Mouse (Mus musculus) left cerebral cortex, adult 2 months (tissue): Measurements from ENCODE around the gene 4930415O20Rik. TPM values are rescaled to one million over a fixed set of nuclear protein-coding genes. Genes with fewer than 3 reads are reported as not detected.
A peak's percentile ranks its signal among the peaks of the same experiment; 100 is the strongest.

Experiments used
- DNase-seq, 2 experiments: peaks; one replicate each; pipeline ENCODE4 v3.0.0; 2021 to 2022; ENCODE audit warnings: low spot score in 2 of 2, mixed read lengths in 1 of 2; ENCODE audit errors: extremely low spot score in 1 of 2
- H3K27ac ChIP-seq: fragments of 200-600 bp; 2 replicates; pipeline ENCODE4 v1.8.1; 2022
- H3K4me3 ChIP-seq: fragments of 200-600 bp; 2 replicates; pipeline ENCODE4 v1.8.1; 2022
- CTCF ChIP-seq: fragments of 200-600 bp; IDR thresholded peaks from 2 replicates; pipeline ENCODE4 v1.8.1; 2022; ENCODE audit warnings: antibody characterized with exemption, mild to moderate bottlenecking, moderate library complexity
- intact Hi-C: fragments of 180-260 bp; cut with DNase I; formaldehyde crosslinking; loops from one replicate; pipeline ENCODE4 v1.15.1; 2025
- total RNA-seq, 2 experiments: library from RNA; stranded (reverse); gene quantifications; 2 replicates each; pipeline ENCODE4 v1.2.3; 2021

The 4930415O20Rik gene
- total RNA-seq, 2 experiments from 2014 or later: not detected

GRCm38 (mm10) chr15:98541064-98541463 lies 29.7 kb upstream of the 4930415O20Rik start:
- Histone ChIP-seq H3K27ac (no peak overlapping the region), H3K4me3 (no peak overlapping the region)
- no peak for DNase-seq
- TF ChIP-seq CTCF: no peak
- intact Hi-C loops: no loop called here

- no peak for TF ChIP-seq CTCF
- intact Hi-C loops: no loop called here
- DNase-seq: no peak
- H3K4me3 ChIP-seq: no peak overlapping the region
- H3K27ac ChIP-seq: no peak overlapping the region
Measured at GRCm38 (mm10) chr15:98543341-98543740, 27.5 kb upstream of the 4930415O20Rik start.

GRCm38 (mm10) chr15:98545151-98545550 lies 25.7 kb upstream of the 4930415O20Rik start:
- no peak overlapping the region for H3K4me3 ChIP-seq
- no peak for TF ChIP-seq CTCF
- H3K27ac ChIP-seq: no peak overlapping the region
- intact Hi-C loops: no loop called here
- DNase-seq: no peak

- Histone ChIP-seq H3K4me3 (no peak overlapping the region), H3K27ac (no peak overlapping the region)
- TF ChIP-seq CTCF: no peak
- DNase-seq: no peak
- intact Hi-C loops: no loop called here
Measured at GRCm38 (mm10) chr15:98546843-98547242, 24.0 kb upstream of the 4930415O20Rik start.

GRCm38 (mm10) chr15:98552758-98553157 lies 18.0 kb upstream of the 4930415O20Rik start:
- intact Hi-C loops: no loop called here
- no peak overlapping the region for H3K27ac ChIP-seq
- no peak for TF ChIP-seq CTCF
- no peak overlapping the region for H3K4me3 ChIP-seq
- no peak for DNase-seq

- Histone ChIP-seq H3K27ac (no peak overlapping the region), H3K4me3 (no peak overlapping the region)
- TF ChIP-seq CTCF: no peak
- intact Hi-C loops: no loop called here
- DNase-seq: no peak
Measured at GRCm38 (mm10) chr15:98555881-98556280, 14.9 kb upstream of the 4930415O20Rik start.

GRCm38 (mm10) chr15:98557186-98557585 lies 13.6 kb upstream of the 4930415O20Rik start:
- intact Hi-C loops: no loop called here
- DNase-seq: no peak

GRCm38 (mm10) chr15:98566973-98567277 lies 3.9 kb upstream of the 4930415O20Rik start:
- peak overlapping the region; percentile 94 for H3K27ac ChIP-seq
- no peak for TF ChIP-seq CTCF
- intact Hi-C loops: loop anchor here (5.0 kb wide), 1 partner anchor 35 kb away; the partner anchor contains the start of gene Kansl2
- peak overlapping the region; percentile 99 for H3K4me3 ChIP-seq
- no peak for DNase-seq

More at GRCm38 (mm10) chr15:98557186-98557585, 13.6 kb upstream of the 4930415O20Rik start:
- H3K27ac ChIP-seq: no peak overlapping the region
- H3K4me3 ChIP-seq: no peak overlapping the region
- TF ChIP-seq CTCF: no peak

GRCm38 (mm10) chr15:98567278-98568134 lies 3.3 kb upstream of the 4930415O20Rik start:
- intact Hi-C loops: loop anchor here (5.0 kb wide), 1 partner anchor 35 kb away; the partner anchor contains the start of gene Kansl2
- TF ChIP-seq CTCF: peak; percentile 44
- peak; percentile 100 for DNase-seq
- H3K27ac ChIP-seq: peak overlapping the region; percentile 94
- peak overlapping the region; percentile 99 for H3K4me3 ChIP-seq

- intact Hi-C loops: loop anchor here (5.0 kb wide), 1 partner anchor 36 kb away; the partner anchor contains the start of gene Kansl2
- no peak for TF ChIP-seq CTCF
- H3K27ac ChIP-seq: peak overlapping the region; percentile 93
- DNase-seq: no peak
- peak overlapping the region; percentile 99 for H3K4me3 ChIP-seq
Measured at GRCm38 (mm10) chr15:98568256-98569033, 2.4 kb upstream of the 4930415O20Rik start.

GRCm38 (mm10) chr15:98569216-98569615 lies 1.6 kb upstream of the 4930415O20Rik start:
- DNase-seq: no peak
- no peak overlapping the region; the same call in 1 of the 2 replicates for H3K27ac ChIP-seq
- intact Hi-C loops: loop anchor here (5.0 kb wide), 1 partner anchor 37 kb away; the partner anchor contains the start of gene Kansl2
- no peak for TF ChIP-seq CTCF
- H3K4me3 ChIP-seq: no peak overlapping the region
